Mouse (Mus musculus) MEL-GATA-1-ER (cell line): ENCODE measurements at regions not wholly inside any gene's neighbourhood (a gene's known extent, or its start where the extent isn't known, plus 50 kb on each side); places are given as distances from the start of the nearest gene placed in this dataset.
"Not testable (repeated sequence)": the region's sequence is repeated elsewhere in the genome, so short reads cannot be mapped to it uniquely, and the experiment has no call there.

ENCODE experiments used
- DNase-seq: peaks from one replicate; pipeline ENCODE4 v3.0.0-alpha.2; 2012; ENCODE audit warnings: low read depth; ENCODE audit errors: extremely low read depth

GRCm38 (mm10) chr12:77526581-77526980 is 288.7 kb downstream of the Fut8 start:
- DNase-seq, result not testable (repeated sequence)

- no peak for DNase-seq
Observed at GRCm38 (mm10) chr12:77527499-77527898, 289.6 kb downstream of the Fut8 start.

- DNase-seq, result no peak
Observed at GRCm38 (mm10) chr12:77527953-77528865, 290.3 kb downstream of the Fut8 start.

GRCm38 (mm10) chr12:77528868-77529271 is 290.9 kb downstream of the Fut8 start:
- no peak for DNase-seq

DNA sequence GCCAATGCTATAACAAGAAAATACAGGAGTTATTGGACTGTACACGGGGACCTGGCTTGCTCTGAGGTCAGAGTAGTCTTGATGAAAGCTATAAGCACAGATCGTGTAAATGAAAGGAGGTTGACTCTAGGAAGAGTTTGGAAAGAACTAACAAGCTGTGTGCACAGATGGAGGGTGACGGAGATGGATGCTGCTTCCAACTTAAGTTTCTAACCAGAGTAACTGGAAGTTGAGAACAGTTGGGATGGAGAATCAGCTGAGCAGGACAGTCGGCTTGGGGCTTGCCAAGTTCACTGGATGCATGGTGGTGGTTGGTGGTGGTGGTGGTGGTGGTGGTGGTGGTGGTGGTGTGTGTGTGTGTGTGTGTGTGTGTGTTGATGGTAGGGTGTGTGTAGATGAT is 291.5 kb downstream of the Fut8 start:
- DNase-seq, result no peak

- DNase-seq, result no peak
Observed at GRCm38 (mm10) chr12:77529955-77530354, 292.0 kb downstream of the Fut8 start.

- DNase-seq, result peak; percentile 8
Observed at GRCm38 (mm10) chr12:77531294-77531693, 293.4 kb downstream of the Fut8 start.

DNA sequence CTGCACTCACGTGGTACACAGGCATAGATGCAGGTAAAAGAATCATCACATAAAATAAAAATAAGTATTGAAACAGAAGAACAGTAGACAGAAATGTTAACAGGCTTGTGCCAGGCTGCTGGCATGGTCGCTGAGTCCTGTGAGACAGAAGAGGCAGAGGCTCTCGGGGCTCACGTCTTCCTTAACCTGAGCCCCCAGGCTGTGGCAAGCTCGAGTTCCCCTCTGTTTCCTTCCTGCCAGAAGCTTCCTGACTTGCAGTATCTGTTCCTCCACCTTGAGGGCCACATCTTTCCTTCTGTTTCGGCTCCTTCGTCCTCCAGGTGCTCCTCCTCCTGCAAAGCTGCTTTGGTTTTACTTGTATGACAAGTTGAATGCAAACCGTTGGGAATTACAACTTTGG is 294.6 kb downstream of the Fut8 start:
- no peak for DNase-seq

DNA sequence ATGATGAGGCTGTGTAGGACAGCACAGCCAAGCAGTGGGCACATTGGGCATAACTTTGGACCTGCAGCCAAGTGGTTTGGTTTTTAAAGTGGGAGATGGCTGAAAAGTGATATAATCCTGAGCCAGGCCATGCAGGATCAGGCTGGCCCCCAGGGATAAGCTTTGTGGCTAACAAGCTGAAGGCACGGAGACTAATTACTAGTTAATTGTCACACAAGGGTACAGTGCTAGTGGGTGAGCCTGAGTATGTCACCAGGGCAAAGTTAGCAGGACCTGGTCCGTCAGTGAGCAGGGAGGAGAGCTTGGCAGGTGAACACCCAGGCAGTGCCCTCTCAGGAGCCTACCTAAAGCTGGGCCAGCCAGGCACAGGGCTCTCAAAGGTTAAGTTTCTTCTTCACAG is 295.7 kb downstream of the Fut8 start:
- no peak for DNase-seq

DNA sequence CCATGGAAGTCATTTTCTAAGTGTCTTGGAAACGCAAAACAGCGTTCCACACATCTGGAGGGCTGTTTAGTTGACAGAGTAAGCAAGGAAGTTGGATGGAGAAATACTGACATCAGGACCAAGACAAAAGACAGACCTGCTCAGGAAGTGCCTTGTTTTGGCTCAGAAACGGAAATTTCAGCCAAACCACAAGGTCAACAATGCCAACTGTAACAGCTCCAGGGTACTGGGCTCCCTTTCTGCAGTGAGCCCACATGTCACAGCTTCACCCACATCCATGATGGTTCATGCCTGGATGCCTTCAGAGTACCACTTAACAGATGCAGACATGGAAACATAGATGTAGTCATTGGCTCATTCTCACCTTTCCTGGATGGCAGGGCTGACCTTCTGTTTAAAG is 296.2 kb downstream of the Fut8 start:
- DNase-seq, result no peak

DNA sequence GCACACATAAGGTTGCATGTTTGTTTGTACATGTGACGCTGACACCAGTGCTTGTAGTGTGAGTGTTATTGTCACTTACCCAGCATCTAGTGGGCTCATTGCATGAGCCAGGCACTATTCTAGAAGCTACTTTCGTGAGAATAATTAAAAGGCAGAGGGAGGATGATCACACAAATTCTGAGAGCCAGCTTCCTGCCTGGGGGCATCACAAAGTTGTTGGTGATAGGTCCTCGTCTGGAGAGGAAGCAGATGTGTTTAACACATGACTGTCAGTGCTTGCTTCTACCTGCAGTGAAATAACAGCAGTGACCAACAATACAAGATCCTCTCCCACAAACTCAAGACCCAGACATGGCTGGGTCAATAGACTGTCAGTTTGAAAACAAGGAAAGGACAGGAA is 297.2 kb downstream of the Fut8 start:
- no peak for DNase-seq

DNA sequence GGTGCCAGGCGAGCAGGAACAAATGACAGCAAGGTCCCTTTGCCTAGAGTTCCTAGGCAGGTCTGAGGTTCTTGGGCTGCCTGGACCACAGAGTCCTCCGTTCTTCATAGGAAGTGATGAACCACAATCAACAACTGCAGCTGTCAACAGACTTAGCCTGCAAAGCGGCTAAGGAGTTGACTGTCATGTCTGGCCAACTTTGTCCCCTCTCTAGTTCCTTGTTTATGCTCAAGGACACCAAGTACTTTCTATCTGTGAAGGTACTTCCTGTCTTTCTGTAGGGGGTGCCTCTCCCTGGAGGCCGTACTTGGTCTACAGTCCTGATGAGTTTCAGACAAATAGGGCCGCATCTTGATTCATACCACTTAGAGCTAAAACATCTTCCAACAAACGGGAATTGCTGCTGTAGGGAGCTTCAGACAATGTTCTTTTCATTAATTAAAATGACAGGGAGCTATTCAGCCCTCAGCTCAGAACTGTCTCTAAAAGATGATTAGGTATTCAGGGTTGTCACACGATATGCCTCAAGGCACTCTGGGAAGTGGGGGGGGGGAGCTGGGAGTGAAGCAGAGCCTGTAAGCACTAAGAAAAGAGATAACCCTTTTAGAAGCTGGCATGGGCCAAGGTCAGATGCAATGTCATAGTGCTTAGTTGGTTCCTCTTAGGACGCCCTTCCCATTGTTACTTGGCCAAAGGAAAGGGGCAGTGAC is 299.4 kb downstream of the Fut8 start:
- peak; percentile 24 for DNase-seq

DNA sequence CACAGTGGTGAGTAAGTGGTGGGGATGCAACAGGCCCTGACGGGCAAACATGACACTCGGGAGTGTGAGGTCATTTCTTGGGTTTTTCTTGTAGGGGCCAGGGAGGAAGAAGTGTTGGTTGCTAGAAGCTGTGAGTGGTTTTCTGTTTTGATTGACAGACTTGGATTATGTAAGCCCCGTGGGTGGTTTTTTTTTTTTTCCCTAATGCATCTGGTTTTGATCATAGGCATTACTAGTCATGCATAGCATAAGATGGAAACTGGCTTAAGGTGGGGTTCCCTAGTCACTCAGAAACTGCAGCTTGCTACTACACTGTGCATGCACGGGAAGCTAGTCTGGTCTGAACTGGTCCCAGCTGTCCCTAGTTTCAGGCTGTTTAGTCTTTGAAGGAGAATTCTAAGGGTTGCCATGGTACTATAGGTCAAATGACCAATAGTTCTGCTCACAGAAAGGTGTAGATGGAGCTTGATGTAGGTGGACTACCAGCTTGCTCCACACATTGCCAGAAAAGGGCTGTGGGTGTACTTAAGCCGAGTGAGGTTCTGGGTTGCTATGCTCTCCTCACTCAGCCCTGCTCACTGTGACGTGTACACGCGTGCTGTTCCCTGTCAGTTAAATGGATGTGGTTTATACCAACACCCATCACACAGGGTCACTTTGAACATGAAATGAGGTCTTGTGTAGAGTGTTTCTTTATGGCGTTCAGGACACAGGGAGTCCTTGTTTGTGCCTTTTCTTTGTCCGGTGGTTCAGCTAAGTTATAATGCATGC is 301.9 kb downstream of the Fut8 start:
- DNase-seq, result no peak

DNA sequence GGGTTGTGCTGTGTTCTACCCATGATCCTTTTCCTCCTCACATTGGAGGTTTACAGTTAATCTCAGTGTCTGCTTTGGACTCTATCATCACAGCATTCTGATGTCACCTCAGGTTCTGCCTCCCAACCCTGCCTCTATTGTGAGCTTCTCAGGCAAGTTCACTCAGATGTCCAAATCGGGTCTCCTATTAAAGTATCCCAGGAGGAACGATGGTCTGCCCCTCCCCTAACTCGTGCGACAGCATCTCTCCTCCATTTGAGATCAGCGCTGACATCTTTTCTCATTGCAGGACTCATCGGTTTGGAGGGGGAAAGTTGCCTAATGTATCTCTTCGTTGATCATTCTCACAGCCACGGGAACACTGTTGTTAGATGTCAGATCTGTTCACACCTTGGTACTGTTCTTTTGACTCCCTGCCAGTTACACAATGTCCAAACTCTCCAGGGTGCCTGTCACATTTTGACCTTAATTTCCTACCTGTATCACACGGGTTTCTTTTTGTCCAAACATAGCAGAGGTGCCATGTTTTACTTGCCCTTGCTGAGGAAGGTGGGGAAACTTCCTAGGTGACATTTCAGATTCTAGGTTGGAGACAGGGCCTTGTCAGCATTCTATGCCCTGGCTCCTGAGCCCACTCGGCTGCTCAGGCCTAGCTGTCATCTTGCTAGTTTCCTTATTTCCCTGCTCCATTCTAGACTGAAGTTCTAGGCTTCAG is 303.3 kb downstream of the Fut8 start:
- DNase-seq, result no peak

DNA sequence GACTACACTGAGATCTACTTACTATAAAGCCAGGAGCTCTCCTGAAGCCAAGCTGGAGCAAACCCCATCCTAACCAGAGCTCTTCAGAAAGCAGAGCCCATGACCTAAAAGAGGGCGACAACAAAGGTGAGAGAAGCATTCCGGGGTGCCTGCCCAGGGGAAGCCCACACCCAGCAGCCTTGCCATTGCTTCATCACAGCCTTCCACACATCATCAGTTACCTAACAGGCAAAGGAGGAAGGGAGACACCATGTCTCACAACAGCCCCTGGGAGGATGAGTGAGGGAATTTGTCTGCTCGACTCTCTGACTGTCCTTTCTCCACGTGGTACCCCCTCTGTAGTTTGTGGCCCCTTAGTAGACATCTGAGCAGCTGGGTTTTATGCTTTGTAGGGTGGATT is 303.9 kb downstream of the Fut8 start:
- DNase-seq, result no peak

DNA sequence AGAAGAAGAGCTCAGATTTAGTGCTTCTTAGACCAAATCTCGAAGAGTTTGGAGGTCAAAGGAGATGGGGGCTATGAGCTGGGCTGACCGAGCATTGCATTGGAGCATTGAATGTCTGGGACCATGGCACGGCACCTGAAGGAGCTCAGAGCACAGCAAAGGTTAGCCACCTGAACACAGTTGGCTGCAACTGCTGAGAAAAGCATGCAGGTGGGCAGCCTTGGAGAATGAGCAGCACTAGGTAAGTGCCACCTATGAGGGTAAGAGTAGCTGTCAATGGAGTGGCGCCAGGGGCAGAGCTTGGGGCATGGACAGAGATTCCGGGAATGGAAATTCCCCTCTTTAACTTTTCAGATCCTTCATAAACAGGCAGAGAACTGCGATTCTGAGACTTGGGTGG is 305.7 kb downstream of the Fut8 start:
- no peak for DNase-seq

DNA sequence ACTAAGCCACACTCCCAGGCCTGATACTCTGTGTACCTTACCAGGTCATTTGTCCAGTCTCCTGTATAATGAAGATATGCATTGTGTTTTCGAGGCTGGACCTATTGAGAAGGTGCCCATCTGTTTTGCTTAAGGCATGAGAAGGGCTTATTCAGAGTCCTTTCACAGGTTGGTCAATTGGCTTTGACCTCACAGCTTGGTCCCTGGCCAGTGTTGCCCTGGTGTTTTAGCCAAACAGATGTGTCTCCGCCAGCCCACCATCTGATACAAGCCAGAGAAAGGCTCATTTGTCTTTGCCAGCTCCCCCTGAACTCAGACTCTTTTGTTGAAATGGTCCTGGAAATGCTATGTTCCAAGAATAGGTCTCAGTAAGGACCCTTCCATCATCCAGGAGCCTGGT is 308.2 kb downstream of the Fut8 start:
- DNase-seq, result no peak

- DNase-seq, result peak; percentile 14
Observed at GRCm38 (mm10) chr12:77568286-77568685, 330.4 kb downstream of the Fut8 start.

DNA sequence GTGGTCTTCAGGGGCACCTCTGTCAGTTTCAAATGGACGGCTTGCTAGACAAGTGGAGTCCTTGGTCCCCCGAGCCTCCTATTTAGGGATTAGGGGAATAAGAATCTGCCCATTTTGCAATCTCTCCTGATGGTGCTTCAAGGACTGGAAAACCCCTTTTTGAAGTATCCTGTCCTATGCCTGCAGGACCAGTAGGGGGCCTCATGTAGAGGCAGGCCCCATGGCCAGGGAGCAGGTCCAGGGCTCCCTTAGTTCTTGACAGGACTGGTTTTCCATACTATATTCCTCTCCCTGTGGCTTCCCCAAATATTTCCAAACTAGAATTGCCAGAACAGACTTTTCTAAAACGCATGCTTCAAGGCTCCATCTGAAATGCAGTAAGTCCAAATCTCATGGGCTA is 332.6 kb downstream of the Fut8 start:
- no peak for DNase-seq

GRCm38 (mm10) chr12:77571071-77571470 is 333.1 kb downstream of the Fut8 start:
- no peak for DNase-seq

- DNase-seq, result no peak
Observed at GRCm38 (mm10) chr12:77575046-77575445, 337.1 kb downstream of the Fut8 start.
